Mouse (Mus musculus) kidney, postnatal 36 days (tissue): Measurements from ENCODE around the gene Pole2.
A peak's percentile ranks its signal among the peaks of the same experiment; 100 is the strongest.

Experiments used
- DNase-seq, 2 experiments: peaks; one replicate each; pipeline ENCODE4 v3.0.0; 2021 to 2022; ENCODE audit warnings: mixed read lengths in 2 of 2

Gene Pole2

GRCm38 (mm10) chr12:69210056-69210979, 17.7 kb downstream of the Pole2 start:
- DNase-seq: no peak

- no peak for DNase-seq
Measured at GRCm38 (mm10) chr12:69208520-69208919, 19.5 kb downstream of the Pole2 start.

GRCm38 (mm10) chr12:69207926-69208325, 20.1 kb downstream of the Pole2 start:
- DNase-seq: no peak

GRCm38 (mm10) chr12:69207396-69207795, 20.6 kb downstream of the Pole2 start:
- no peak for DNase-seq

GRCm38 (mm10) chr12:69204052-69204833, 23.8 kb downstream of the Pole2 start, which contains the start of gene Gm49384:
TSS of gene Gm49384 (minus strand) at chr12:69204267.
- DNase-seq: no peak

- no peak for DNase-seq
Measured at GRCm38 (mm10) chr12:69198985-69199384, 29.0 kb downstream of the Pole2 start.

- peak; percentile 89 to 92 for DNase-seq
Measured at GRCm38 (mm10) chr12:69198164-69198535, 29.8 kb downstream of the Pole2 start, which contains the start of gene Dnaaf2. TSS of gene Dnaaf2 (minus strand) at chr12:69198429.

- peak in 1 of 2 experiments; percentile 76 for DNase-seq
Measured at GRCm38 (mm10) chr12:69197378-69198163, 30.4 kb downstream of the Pole2 start.

GRCm38 (mm10) chr12:69196444-69197377, 31.3 kb downstream of the Pole2 start, which contains the start of gene Gm49383:
TSS of gene Gm49383 (minus strand) at chr12:69197104.
- DNase-seq: peak; percentile 66 to 87

GRCm38 (mm10) chr12:69192637-69193036, 35.4 kb downstream of the Pole2 start:
- DNase-seq: no peak

- no peak for DNase-seq
Measured at GRCm38 (mm10) chr12:69191396-69191795, 36.6 kb downstream of the Pole2 start.

GRCm38 (mm10) chr12:69190522-69190921, 37.5 kb downstream of the Pole2 start:
- peak in 1 of 2 experiments; percentile 24 for DNase-seq

- DNase-seq: no peak
Measured at GRCm38 (mm10) chr12:69190074-69190473, 37.9 kb downstream of the Pole2 start.

GRCm38 (mm10) chr12:69186811-69187471, 41.1 kb downstream of the Pole2 start:
- peak; percentile 55 to 78 for DNase-seq

- no peak for DNase-seq
Measured at GRCm38 (mm10) chr12:69185371-69185770, 42.6 kb downstream of the Pole2 start.

- peak; percentile 46 to 76 for DNase-seq
Measured at GRCm38 (mm10) chr12:69184342-69185295, 43.4 kb downstream of the Pole2 start.

GRCm38 (mm10) chr12:69183583-69184308, 44.2 kb downstream of the Pole2 start, which contains the start of the genes Rpl36al and Mgat2:
TSS of gene Rpl36al (minus strand) at chr12:69184083.
TSS of gene Mgat2 (plus strand) at chr12:69184157.
- DNase-seq: peak; percentile 99 to 100

- DNase-seq: no peak
Measured at GRCm38 (mm10) chr12:69181800-69182199, 46.2 kb downstream of the Pole2 start.

- peak; percentile 27 to 62 for DNase-seq
Measured at GRCm38 (mm10) chr12:69179371-69179770, 48.6 kb downstream of the Pole2 start.
